Mouse (Mus musculus): ENCODE data around the gene Tmem50b. TPM values are rescaled to one million over a fixed set of nuclear protein-coding genes. Genes with fewer than 3 reads are reported as not detected.

The Tmem50b gene
- total RNA-seq, 2 experiments from 2014 or later = 76.3 to 77.4 TPM

GRCm38 (mm10) chr16:91568960-91569359 is 28.6 kb downstream of the Tmem50b start:
- intact Hi-C loops (cut with DNase I) = no loop called here
- no peak for DNase-seq

DNA sequence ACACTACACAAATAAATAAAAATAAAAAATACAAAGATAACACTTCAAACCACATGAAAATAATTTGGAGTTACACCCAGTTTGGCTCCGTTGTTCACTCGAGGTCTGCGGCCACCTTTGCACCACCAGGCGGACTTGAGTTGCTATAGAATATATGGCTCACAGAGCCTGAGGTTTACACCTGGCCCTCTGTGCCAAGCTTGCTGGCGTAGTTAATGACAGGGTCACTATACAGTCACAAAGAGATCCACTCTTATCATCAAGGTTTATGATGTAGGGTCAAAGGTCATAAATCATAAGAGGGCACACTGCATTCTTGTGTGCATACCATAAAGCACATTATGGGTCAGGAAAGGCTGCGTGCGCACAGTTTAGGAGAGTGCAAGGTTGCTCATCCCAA is 31.6 kb downstream of the Tmem50b start:
- DNase-seq = no peak
- intact Hi-C loops (cut with DNase I) = no loop called here

- intact Hi-C loops (cut with DNase I) = no loop called here
- no peak for DNase-seq
These were observed 32.2 kb downstream of the Tmem50b start for GRCm38 (mm10) chr16:91565292-91565951.

GRCm38 (mm10) chr16:91564580-91565291 is 32.9 kb downstream of the Tmem50b start:
- intact Hi-C loops (cut with DNase I) = no loop called here
- no peak for DNase-seq

DNA sequence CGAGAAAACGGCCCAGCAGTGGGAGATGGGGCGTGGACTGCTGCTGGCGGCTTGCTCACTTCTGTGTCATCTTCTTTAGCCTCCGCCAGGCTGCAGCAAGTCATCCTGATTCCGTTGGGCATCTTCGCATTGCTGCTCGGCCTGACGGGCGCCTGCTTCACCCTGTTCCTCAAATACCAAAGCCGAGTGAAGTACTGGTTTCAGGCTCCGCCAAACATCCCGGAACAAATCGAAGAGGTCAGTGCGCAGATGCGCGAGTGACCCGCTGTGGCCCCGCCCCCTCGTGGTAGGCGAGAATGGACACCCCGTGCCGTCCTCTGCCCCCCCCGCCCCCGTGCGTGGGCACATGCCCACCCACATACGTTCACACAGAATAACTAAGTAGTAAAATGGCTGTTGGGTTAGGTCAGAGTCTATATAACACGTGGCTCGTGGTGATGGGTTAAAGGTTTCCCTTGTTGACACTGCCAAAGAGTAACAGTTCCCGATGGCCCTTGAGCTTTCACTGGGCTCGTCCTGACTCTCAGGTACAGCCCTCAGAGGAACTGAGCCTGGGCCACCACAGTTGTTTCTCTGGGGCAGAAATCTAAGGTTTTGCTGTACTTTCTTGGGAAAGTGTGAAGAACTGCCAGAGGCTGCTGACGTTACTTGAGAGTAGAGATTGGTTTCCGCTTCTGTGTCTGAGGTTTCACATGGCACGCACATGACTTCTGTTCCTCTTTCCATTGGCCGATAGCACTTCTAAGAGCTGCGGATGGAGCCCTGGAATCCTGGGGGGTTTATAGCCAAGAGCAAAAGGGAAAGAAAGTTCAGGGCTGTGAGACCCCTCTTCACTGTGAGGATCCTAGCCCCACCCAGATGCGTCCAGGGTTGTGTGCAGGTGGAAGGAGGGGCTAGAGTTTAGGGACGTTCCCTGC is 35.8 kb downstream of the Tmem50b start:
- intact Hi-C loops (cut with DNase I) = loop anchor here (2.0 kb wide), 1 partner anchor 49 kb away; no protein-coding TSS in a partner anchor
- no peak for DNase-seq

GRCm38 (mm10) chr16:91561099-91561498 is 36.5 kb downstream of the Tmem50b start:
- intact Hi-C loops (cut with DNase I) = loop anchor here (2.0 kb wide), 1 partner anchor 48 kb away; no protein-coding TSS in a partner anchor
- peak; percentile 45 for DNase-seq

- intact Hi-C loops (cut with DNase I) = no loop called here
- DNase-seq = no peak
These were observed 39.9 kb downstream of the Tmem50b start for GRCm38 (mm10) chr16:91557693-91558092.

DNA sequence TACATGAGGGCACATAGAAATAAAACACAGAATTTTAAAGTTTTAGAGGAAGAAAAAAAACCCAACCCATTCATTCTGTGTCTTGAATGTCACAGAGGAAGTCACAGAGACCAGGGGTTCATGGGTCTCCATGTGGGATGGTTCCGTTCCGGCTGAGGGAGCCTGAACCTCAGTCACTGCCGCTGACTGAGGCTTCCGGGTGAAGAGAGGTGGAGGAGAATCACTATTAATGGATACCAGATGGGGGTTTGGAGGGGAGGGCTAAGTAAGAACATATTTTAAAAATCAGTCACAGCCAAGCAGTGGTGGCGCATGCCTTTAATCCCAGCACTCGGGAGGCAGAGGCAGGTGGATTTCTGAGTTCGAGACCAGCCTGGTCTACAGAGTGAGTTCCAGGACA is 40.4 kb downstream of the Tmem50b start:
- no peak for DNase-seq
- intact Hi-C loops (cut with DNase I) = no loop called here

DNA sequence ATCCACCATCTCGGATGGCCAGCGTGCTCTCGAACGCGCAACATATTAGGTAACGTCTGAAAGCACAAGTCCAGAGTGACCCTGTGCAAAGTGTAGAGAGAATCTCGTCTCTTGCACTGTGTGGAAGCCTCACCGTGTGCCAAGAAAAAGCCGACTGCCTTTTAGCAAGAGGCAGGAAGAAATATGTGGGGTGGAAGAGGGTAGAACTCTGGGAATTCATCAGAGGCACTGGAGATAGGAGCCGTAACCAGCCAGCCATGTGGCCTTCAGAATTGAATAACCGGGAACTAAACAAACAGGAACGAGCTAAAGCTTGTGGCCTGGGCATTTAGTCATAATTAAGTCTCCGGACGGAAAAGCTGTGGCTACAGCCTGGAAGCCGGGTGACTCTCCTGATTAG is 40.9 kb downstream of the Tmem50b start:
- intact Hi-C loops (cut with DNase I) = no loop called here
- DNase-seq = no peak

- no peak for DNase-seq
- intact Hi-C loops (cut with DNase I) = no loop called here
These were observed 42.5 kb downstream of the Tmem50b start for GRCm38 (mm10) chr16:91555017-91555605.

- intact Hi-C loops (cut with DNase I) = no loop called here
- DNase-seq = peak; percentile 37
These were observed 44.0 kb downstream of the Tmem50b start for GRCm38 (mm10) chr16:91553625-91554024.

DNA sequence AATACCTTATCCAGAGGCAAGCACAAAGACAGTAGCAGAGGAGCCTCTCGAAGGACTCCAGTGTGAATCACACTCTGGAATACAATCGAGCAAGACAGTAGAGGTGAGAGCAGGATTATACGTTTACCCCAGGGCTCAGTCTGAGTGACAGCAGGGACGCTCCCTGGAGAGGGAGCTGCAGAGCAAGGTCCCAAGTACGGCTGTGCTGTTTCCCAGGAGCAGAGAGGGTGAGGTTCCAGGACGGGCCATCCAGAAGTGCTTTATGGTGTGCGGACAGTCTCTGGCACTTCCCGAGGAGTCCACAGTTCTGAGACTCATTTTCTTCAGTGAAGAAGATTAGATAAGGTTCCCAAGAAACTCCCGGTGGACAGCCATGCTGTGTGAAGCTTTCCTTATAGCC is 45.5 kb downstream of the Tmem50b start:
- no peak for DNase-seq
- intact Hi-C loops (cut with DNase I) = no loop called here

DNA sequence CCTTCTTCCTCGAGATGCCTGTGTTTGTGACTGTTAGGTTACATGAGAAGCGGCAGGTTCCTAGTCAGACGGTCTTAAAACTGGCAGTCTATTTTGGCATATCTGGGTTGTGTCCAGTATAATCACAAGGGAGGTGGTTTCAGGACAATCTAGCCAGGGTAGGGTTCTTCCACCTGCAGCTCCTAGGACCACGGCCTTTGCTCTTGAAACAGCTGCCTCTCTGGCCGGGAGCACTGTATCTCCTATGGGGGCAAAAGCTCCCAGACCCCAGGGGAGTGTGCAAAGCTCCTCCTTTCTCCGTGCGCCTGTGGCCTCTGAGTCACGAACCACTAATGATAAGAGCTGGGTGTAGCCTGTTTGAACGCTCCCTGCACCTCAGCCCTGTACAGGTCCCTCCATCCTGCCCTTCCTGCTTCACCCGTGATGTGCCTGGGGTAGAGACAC is 46.5 kb downstream of the Tmem50b start:
- intact Hi-C loops (cut with DNase I) = no loop called here
- DNase-seq = no peak

DNA sequence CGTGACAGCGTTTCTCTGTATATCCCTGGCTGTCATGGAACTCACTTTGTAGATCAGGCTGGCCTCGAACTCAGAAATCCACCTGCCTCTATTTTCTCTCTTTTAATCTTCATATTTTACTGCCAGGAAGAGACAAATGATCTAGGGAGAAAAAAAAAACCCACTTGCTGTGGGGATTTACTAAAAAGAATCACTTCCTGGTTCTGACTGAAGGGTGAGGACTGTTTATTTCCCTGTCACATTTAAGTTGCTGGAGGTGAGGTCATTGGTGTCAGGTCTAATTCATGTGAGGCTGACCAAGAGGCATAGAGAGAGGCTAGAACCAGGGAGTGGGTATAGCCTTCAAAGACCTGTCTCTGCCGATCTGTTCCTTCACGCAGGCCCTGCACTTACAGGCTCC is 48.0 kb downstream of the Tmem50b start:
- intact Hi-C loops (cut with DNase I) = no loop called here
- no peak for DNase-seq

DNA sequence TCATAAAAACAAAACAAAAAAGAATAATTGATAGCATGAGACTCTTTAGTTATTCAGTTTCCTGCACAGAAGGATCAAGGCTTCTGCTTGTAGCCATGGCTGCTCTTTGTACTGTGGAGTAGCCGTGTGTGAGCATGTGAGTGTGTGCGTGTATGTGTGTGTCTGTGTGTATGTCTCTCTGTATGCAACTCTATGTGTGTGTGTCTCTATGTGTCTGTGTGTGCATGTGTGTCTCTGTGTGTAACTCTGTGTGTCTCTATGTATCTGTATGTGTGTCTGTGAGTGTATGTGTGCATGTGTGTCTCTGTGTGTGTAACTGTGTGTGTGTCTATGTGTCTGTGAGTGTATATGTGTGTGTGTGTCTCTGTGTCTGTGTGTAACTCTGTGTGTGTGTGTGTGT is 48.6 kb downstream of the Tmem50b start:
- intact Hi-C loops (cut with DNase I) = no loop called here
- DNase-seq = no peak

- no peak for DNase-seq
- intact Hi-C loops (cut with DNase I) = no loop called here
These were observed 49.0 kb downstream of the Tmem50b start for GRCm38 (mm10) chr16:91548586-91548985.

DNA sequence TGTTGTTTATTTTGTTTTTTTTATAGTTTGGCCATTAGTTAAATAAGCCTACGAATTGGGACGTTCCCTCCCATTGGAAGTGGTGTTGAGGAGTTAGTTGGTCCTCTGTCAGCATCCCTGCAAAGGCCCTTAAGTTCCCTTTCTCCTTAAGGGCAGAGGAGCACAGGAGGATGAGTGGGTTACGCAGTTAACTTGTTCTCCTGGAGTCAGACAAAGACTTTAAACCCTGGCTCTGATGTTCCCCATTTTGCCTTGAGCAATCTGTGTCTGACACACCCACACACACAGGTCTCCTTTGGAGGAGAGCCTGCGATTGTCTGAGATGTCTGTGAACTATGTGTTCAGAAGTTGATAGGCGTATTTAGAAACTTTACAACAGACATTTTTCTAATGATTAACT is 49.6 kb downstream of the Tmem50b start:
- intact Hi-C loops (cut with DNase I) = no loop called here
- no peak for DNase-seq

- DNase-seq = peak; percentile 61
- intact Hi-C loops (cut with DNase I) = no loop called here
These were observed 50.5 kb downstream of the Tmem50b start, which contains the start of gene Ifngr2 for GRCm38 (mm10) chr16:91546836-91547741. TSS of gene Ifngr2 (plus strand) at chr16:91547072.

DNA sequence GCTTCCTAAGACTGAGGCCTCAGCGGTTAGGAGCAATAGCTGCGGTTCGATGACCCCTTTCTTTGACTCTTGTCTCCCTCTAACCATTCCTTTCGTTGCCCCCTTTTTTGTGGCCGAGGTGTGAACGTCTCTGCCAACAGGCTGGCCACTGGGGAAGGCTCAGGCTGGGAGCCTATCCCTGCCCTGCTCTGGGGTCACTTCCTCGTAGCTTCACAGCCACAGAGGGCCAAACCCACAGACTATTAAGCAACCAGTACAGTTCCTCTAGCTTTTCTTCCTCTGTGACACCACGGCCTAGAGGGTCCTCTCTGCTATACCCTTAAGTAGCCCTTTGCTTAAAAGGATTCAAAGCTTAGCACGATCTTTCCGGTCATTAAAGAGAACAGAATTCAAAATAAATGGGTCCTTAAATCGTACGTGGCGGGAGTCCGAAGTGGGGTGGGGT is 51.2 kb downstream of the Tmem50b start:
- DNase-seq = no peak
- intact Hi-C loops (cut with DNase I) = no loop called here

Data from left cerebral cortex, postnatal 4 days (tissue).